Mouse (Mus musculus) sigmoid colon, adult 10 weeks (tissue): Measurements from ENCODE around the gene Haao. TPM values are rescaled to one million over a fixed set of nuclear protein-coding genes. Genes with fewer than 3 reads are reported as not detected.

Experiments used
- polyA plus RNA-seq: library from polyadenylated mRNA; stranded (reverse); fragments of 350-450 nt; fragmentation: Illumina TruSeq; extraction: RNeasy Lipid Tissue Mini Kit (QIAGEN cat#74804); gene quantifications from one replicate; pipeline ENCODE4 v1.2.3, GENCODE M21; 2014; ENCODE audit warnings: low read depth, low replicate concordance

Haao gene
- polyA plus RNA-seq, result 1.8 TPM

GRCm38 (mm10) chr17:83847815-83848214 is at the start of gene Haao:
Gene Haao (minus strand): TSS chr17:83847963.

Other genes starting within 250 kb of the Haao start
- 0.38 TPM for gene Kcng3, start 216.1 kb downstream of the Haao start, polyA plus RNA-seq
- gene Mta3, start 141.8 kb downstream of the Haao start, polyA plus RNA-seq, result 13.1 TPM